Mouse (Mus musculus): ENCODE results near the gene Rnf167. TPM values are rescaled to one million over a fixed set of nuclear protein-coding genes. Genes with fewer than 3 reads are reported as not detected.

Rnf167 gene
- total and polyA plus RNA-seq, 2 experiments from 2014 or later, result 76.4 to 109 TPM

DNA sequence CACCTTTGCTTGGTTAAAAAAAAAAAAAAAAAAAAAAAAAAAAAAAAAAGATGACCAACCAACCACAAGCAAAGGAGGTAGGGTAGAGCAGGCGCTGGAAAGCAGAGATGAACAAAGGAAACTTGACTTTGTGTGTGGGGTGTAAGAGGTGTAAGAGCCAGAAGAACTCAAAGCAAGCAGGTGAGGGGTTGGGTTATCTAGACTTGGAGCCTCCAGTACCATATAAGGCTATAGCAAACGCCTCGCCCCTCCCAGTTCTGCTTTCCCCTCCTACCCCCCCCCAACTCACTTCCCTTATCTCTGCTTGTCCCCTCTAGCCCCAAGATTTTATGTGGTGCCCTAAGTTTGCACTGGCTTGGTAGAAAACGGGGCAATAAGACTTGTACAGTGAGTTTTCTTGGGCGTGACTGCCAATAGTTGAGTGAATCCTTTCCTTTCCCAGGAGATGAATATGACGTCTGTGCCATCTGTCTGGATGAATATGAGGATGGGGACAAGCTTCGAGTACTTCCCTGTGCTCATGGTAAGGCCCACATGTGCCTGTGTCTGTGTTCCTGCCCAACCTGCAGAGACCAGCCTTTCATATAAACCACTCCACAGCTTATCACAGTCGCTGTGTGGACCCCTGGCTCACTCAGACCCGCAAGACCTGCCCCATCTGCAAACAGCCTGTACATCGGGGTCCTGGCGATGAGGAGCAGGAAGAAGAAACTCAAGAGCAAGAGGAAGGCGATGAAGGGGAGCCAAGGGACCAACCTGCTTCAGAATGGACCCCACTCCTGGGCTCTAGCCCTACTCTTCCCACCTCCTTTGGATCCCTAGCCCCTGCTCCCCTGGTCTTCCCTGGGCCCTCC is 3.5 kb downstream of the Rnf167 start:
- Histone ChIP-seq H3K4me2 (ENCODE audit: low read depth) (no peak overlapping the region), H3K9me3 (ENCODE audit: low read length) (no peaks in the 10 kb centered on the region), H3K4me1 (ENCODE audit: insufficient read depth) (peaks cover 17% of the 10 kb centered on the region), H3K27ac (ENCODE audit: low read depth, low read length) (no peak overlapping the region), H3K4me3 (ENCODE audit: low read depth, low read length) (no peak overlapping the region), H3K36me3 (ENCODE audit: insufficient read depth) (peaks cover 34% of the 10 kb centered on the region), H3K27me3 (ENCODE audit: insufficient read depth, low read length) (no peaks in the 10 kb centered on the region), H3K9ac (no peak overlapping the region)
- DNase-seq (no peak), ATAC-seq (no peak)
- TF ChIP-seq CTCF (IDR thresholded peaks at IDR 0.05; ENCODE audit: low read depth), result no peak
- WGBS, result 84% methylated on average over 12 of the region's 12 CpGs

DNA sequence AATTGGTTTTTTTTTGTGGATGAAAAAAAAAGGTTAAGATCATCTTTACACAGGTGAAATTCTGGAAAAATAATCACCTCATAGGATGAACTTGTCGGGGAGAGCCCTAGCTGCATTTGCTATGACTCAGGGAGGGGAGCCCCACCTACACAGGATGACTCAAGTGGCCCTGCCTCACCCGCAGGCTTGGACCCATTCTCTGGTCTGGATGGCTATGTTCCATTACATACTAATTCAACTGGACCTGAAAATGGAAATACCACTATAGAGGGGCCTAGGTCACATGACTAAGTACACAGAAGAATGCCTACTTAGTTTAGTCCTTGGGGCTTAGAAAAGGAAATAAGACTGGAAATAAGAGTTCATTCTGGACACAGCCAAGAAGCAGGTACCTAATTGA is 4.4 kb downstream of the Rnf167 start:
- Histone ChIP-seq H3K4me3 (ENCODE audit: low read depth, low read length) (no peak overlapping the region), H3K27ac (ENCODE audit: low read depth, low read length) (no peak overlapping the region), H3K27me3 (ENCODE audit: insufficient read depth, low read length) (no peaks in the 10 kb centered on the region), H3K36me3 (ENCODE audit: insufficient read depth) (peaks cover 34% of the 10 kb centered on the region), H3K4me2 (ENCODE audit: low read depth) (no peak overlapping the region), H3K9ac (no peak overlapping the region), H3K4me1 (ENCODE audit: insufficient read depth) (peaks cover 9% of the 10 kb centered on the region), H3K9me3 (ENCODE audit: low read length) (no peaks in the 10 kb centered on the region)
- WGBS, result 84% methylated on average over 2 of the region's 2 CpGs
- no peak for TF ChIP-seq CTCF (IDR thresholded peaks at IDR 0.05; ENCODE audit: low read depth)
- no peak for DNase-seq
- ATAC-seq, result no peak

DNA sequence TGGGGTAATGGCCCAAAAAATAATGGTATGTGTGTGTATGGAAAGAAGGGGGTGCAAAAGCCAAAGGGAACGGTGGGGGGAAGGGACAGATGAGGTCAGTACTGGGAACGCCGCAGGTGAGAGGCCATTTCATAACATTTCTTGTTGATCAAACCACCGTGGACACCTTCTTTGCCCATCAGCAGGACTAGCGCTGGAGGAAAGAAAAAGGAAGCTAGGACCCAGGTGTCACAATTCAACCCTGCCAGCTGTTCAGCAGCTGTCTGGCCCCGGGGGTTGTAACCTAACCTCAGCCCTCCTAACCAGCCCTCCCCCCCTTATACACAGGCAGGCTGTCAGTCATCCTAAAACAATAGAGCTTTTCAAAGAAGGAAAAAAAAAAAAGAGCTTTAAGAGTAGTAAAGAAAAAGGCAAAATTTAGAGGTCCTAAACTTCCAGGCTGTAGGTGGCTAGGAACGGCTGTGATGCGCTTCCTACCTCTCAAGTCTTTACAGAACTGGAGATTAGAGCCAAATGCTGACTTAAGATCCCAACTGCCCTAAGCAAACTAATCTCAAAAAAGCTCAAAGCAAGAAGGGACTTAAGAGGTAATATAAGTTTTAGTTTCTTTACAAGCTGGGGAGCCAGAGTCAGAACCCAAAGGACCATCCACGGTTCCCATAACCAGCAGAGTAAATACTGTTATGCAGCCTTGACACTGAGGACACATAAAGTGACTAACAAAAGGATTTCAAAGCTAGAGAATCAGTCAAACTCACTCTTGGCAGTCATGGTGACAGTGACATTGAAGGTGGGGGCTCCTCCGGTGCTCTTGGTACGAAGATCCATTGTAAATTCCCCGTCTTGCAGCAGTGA is 5.2 kb downstream of the Rnf167 start:
- DNase-seq, result no peak
- Histone ChIP-seq H3K36me3 (ENCODE audit: insufficient read depth) (peaks cover 34% of the 10 kb centered on the region), H3K4me1 (ENCODE audit: insufficient read depth) (peaks cover 8% of the 10 kb centered on the region; the same call in 1 of the 2 replicates), H3K27me3 (ENCODE audit: insufficient read depth, low read length) (no peaks in the 10 kb centered on the region), H3K9me3 (ENCODE audit: low read length) (no peaks in the 10 kb centered on the region), H3K27ac (ENCODE audit: low read depth, low read length) (no peak overlapping the region), H3K9ac (0 out of 2 replicates have a peak overlapping the region, but pooled peaks have one; percentile 97), H3K4me2 (ENCODE audit: low read depth) (peak overlapping the region; percentile 87), H3K4me3 (ENCODE audit: low read depth, low read length) (no peak overlapping the region)
- WGBS, result 70% methylated on average over 12 of the region's 12 CpGs
- TF ChIP-seq CTCF (IDR thresholded peaks at IDR 0.05; ENCODE audit: low read depth), result no peak
- ATAC-seq, result no peak

DNA sequence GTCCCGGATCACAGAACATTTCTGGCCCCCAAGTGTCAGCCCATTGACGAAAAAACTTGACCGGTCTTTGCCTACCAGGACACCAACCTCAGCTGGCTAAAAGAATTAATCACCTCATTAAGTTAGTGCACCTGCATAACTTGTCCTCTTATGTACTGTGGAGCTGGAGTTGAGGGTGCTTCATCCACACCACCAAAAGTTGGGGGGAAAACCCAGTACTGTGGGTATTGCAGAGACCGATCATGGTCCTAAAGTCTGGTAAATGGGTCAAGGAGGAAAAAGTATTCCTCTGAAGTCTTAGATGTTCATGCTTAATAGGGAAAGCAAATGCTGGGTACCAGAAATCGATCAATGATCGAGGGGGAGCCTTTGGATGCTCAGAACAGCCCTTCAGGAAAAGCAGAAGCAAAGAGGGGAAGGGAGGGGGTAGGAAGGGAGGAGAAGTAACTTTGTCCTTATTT is 5.9 kb downstream of the Rnf167 start:
- TF ChIP-seq CTCF (IDR thresholded peaks at IDR 0.05; ENCODE audit: low read depth), result no peak
- 60% methylated on average over 6 of the region's 6 CpGs for WGBS
- H3K4me1 ChIP-seq (ENCODE audit: insufficient read depth), result peaks cover 8% of the 10 kb centered on the region; the same call in 1 of the 2 replicates

DNA sequence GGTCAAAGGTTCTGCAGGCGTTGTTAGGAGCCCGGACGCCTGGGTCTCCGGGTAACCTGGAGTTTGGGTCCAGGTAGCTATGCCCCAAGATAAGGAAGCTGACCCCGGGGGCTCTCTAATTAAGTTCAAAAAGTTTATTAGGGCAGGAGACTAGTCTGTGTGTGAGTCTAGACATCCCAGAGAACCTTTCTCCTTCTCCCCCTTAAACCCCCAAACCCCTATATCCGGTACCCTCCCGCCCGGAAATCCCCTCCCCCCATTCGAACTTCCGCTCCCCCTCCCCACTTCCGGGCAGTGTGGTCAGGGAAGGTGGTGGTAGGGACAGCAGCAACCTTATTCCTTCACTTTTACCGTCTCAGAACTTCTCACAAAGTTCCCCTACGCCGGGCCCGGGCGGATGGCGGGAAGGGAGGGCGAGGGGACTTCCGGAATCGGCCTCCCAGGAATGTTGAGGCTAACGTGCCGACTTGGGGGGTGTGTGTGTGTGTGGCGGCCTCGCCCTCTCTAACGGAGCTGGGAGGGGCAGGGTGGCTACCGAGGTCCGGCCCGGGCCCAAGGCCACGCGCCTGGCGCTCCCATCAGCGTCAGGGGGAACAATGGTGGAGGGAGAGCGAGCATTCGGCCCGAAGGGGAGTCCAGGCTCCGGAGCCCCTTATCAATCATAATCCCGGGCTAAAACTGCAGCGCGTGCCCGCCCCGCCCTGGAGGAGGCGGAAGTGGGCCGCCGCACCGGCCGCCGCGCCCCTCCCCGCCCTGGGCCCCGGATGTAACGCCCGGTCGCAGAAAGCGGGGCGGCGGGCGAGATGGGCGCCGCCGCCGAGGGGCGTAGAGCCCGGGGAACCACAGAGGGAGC is 6.5 kb downstream of the Rnf167 start:
- Histone ChIP-seq H3K36me3 (ENCODE audit: insufficient read depth) (peaks cover 30% of the 10 kb centered on the region), H3K27ac (ENCODE audit: low read depth, low read length) (peak overlapping the region; percentile 97), H3K27me3 (ENCODE audit: insufficient read depth, low read length) (no peaks in the 10 kb centered on the region), H3K9me3 (ENCODE audit: low read length) (no peaks in the 10 kb centered on the region), H3K9ac (peak overlapping the region; percentile 97), H3K4me3 (ENCODE audit: low read depth, low read length) (peak overlapping the region; percentile 98), H3K4me1 (ENCODE audit: insufficient read depth) (0 out of 2 replicates have a peak, but pooled peaks cover 1% of the 10 kb centered on the region), H3K4me2 (ENCODE audit: low read depth) (peak overlapping the region; percentile 87)
- 2% methylated on average over 60 of the region's 63 CpGs for WGBS
- DNase-seq, result peak; percentile 68
- peak; percentile 73 for ATAC-seq
- 0 out of 2 replicates have a peak, but pooled peaks have one; percentile 14 for TF ChIP-seq CTCF (IDR thresholded peaks at IDR 0.05; ENCODE audit: low read depth)

More for the DNA sequence above, 5.9 kb downstream of the Rnf167 start:
- ATAC-seq (no peak), DNase-seq (no peak)
- H3K36me3 ChIP-seq (ENCODE audit: insufficient read depth), result peaks cover 34% of the 10 kb centered on the region
- no peaks in the 10 kb centered on the region for H3K27me3 ChIP-seq (ENCODE audit: insufficient read depth, low read length)
- H3K27ac ChIP-seq (ENCODE audit: low read depth, low read length), result peak overlapping the region; percentile 97; the same call in 1 of the 2 replicates
- H3K9me3 ChIP-seq (ENCODE audit: low read length), result no peaks in the 10 kb centered on the region
- peak overlapping the region; percentile 87 for H3K4me2 ChIP-seq (ENCODE audit: low read depth)
- peak overlapping the region; percentile 97; the same call in 1 of the 2 replicates for H3K9ac ChIP-seq
- peak overlapping the region; percentile 98 for H3K4me3 ChIP-seq (ENCODE audit: low read depth, low read length)

Data from forebrain, postnatal 0 days (tissue).